Mouse (Mus musculus) MEL (cell line): ENCODE measurements at regions not wholly inside any gene's neighbourhood (a gene's known extent, or its start where the extent isn't known, plus 50 kb on each side); places are given as distances from the start of the nearest gene placed in this dataset.

Source experiments
- DNase-seq: peaks from one replicate; pipeline ENCODE4 v3.0.0; 2011; ENCODE audit warnings: low read depth, low spot score
- H3K27ac ChIP-seq: 2 replicates; pipeline ENCODE4 v1.5.1; 2012; ENCODE audit warnings: low read depth, mild to moderate bottlenecking, control low read depth, low read length, moderate library complexity; ENCODE audit not compliant: control insufficient read depth
- H3K27me3 ChIP-seq, 2 experiments: fragments of 150-350 bp in 1 of 2; sonication (generic) in 1 of 2; 2 replicates each; pipeline ENCODE4 v1.6.1; 2012; ENCODE audit warnings: low read length in 2 of 2, mild to moderate bottlenecking in 2 of 2, improper control_type of control experiment in 1 of 2, moderate library complexity in 1 of 2; ENCODE audit not compliant: insufficient read depth in 2 of 2, control insufficient read depth in 1 of 2
- H3K36me3 ChIP-seq, 2 experiments: 2 replicates each; pipeline ENCODE4 v1.6.1; 2012 to 2014; ENCODE audit warnings: low read length in 2 of 2, improper control_type of control experiment in 1 of 2, inconsistent platforms in 1 of 2, mild to moderate bottlenecking in 1 of 2; ENCODE audit not compliant: insufficient read depth in 2 of 2, control insufficient read depth in 1 of 2
- H3K4me1 ChIP-seq, 2 experiments: fragments of 150-350 bp in 1 of 2; sonication (generic) in 1 of 2; 2 replicates each; pipeline ENCODE4 v1.6.1; 2012; ENCODE audit warnings: low read length in 2 of 2, improper control_type of control experiment in 1 of 2, mild to moderate bottlenecking in 1 of 2; ENCODE audit not compliant: insufficient read depth in 2 of 2, control insufficient read depth in 1 of 2
- H3K4me3 ChIP-seq, 2 experiments: fragments of 150-350 bp in 1 of 2; sonication (generic) in 1 of 2; 2 replicates each; pipeline ENCODE4 v1.5.1; 2012; ENCODE audit warnings: low read depth in 2 of 2, low read length in 2 of 2, mild to moderate bottlenecking in 2 of 2, moderate library complexity in 2 of 2, control low read depth in 1 of 2, improper control_type of control experiment in 1 of 2; ENCODE audit not compliant: control insufficient read depth in 1 of 2, insufficient read depth in 1 of 2
- H3K79me2 ChIP-seq: 2 replicates; pipeline ENCODE4 v1.6.1; 2012; ENCODE audit warnings: mild to moderate bottlenecking, low read length, moderate library complexity; ENCODE audit not compliant: control insufficient read depth, poor library complexity, insufficient read depth
- H3K9ac ChIP-seq: 2 replicates; pipeline ENCODE4 v1.6.1; 2012; ENCODE audit warnings: low read depth, mild to moderate bottlenecking, control low read depth, low read length, moderate library complexity; ENCODE audit not compliant: control insufficient read depth, poor library complexity, severe bottlenecking
- H3K9me3 ChIP-seq: fragments of 150-350 bp; sonication (generic); replicated peaks from 2 replicates; pipeline ENCODE4 v1.6.1; 2012; ENCODE audit warnings: mild to moderate bottlenecking, low read length, improper control_type of control experiment, moderate library complexity; ENCODE audit not compliant: insufficient read depth
- BHLHE40 ChIP-seq: IDR thresholded peaks from 2 replicates; pipeline ENCODE4 v1.6.1; 2012; ENCODE audit warnings: low read depth, mild to moderate bottlenecking, inconsistent platforms, low read length, improper control_type of control experiment, borderline replicate concordance
- CHD2 ChIP-seq: IDR thresholded peaks from 2 replicates; pipeline ENCODE4 v1.6.1; 2011; ENCODE audit warnings: low read length, improper control_type of control experiment
- ELF1 ChIP-seq: IDR thresholded peaks from 2 replicates; pipeline ENCODE4 v1.6.1; 2014; ENCODE audit warnings: low read depth, mild to moderate bottlenecking, inconsistent platforms, low read length, improper control_type of control experiment, moderate library complexity
- GATA1 ChIP-seq: IDR thresholded peaks from 2 replicates; pipeline ENCODE4 v1.6.1; 2011; ENCODE audit warnings: low read depth, low read length, improper control_type of control experiment
- HCFC1 ChIP-seq: IDR thresholded peaks from 2 replicates; pipeline ENCODE4 v1.6.1; 2012; ENCODE audit warnings: low read depth, mild to moderate bottlenecking, inconsistent platforms, low read length, improper control_type of control experiment, moderate library complexity
- JUND ChIP-seq: IDR thresholded peaks from 2 replicates; pipeline ENCODE4 v1.6.1; 2011; ENCODE audit warnings: low read depth, mild to moderate bottlenecking, improper control_type of control experiment, low read length
- KAT2A ChIP-seq: conservative IDR thresholded peaks from 2 replicates; pipeline ENCODE4 v1.6.1; 2012; ENCODE audit warnings: low read depth, low read length, improper control_type of control experiment, inconsistent platforms
- MAFK ChIP-seq: IDR thresholded peaks from 2 replicates; pipeline ENCODE4 v1.6.1; 2011; ENCODE audit warnings: low read depth, mild to moderate bottlenecking, low read length, improper control_type of control experiment, borderline replicate concordance
- MAX ChIP-seq: IDR thresholded peaks from 2 replicates; pipeline ENCODE4 v1.6.1; 2011; ENCODE audit warnings: low read length, improper control_type of control experiment
- MAZ ChIP-seq: IDR thresholded peaks from 2 replicates; pipeline ENCODE4 v1.6.1; 2012; ENCODE audit warnings: low read depth, mild to moderate bottlenecking, inconsistent platforms, low read length, improper control_type of control experiment
- MEF2A ChIP-seq: IDR thresholded peaks from 2 replicates; pipeline ENCODE4 v1.6.1; 2014; ENCODE audit warnings: low read depth, mild to moderate bottlenecking, inconsistent platforms, low read length, improper control_type of control experiment; ENCODE audit not compliant: poor library complexity, insufficient replicate concordance, severe bottlenecking; ENCODE audit errors: extremely low read depth
- MYB ChIP-seq: IDR thresholded peaks from 2 replicates; pipeline ENCODE4 v1.6.1; 2011; ENCODE audit warnings: mild to moderate bottlenecking, low read depth, low read length, improper control_type of control experiment
- NELFE ChIP-seq: IDR thresholded peaks from 2 replicates; pipeline ENCODE4 v1.6.1; 2011; ENCODE audit warnings: low read depth, low read length, improper control_type of control experiment
- POLR2AphosphoS2 ChIP-seq: IDR thresholded peaks from 2 replicates; pipeline ENCODE4 v1.6.1; 2011; ENCODE audit warnings: low read length, improper control_type of control experiment
- POLR2AphosphoS5 ChIP-seq: IDR thresholded peaks from 2 replicates; pipeline ENCODE4 v1.6.1; 2012; ENCODE audit warnings: low read depth, borderline replicate concordance, mild to moderate bottlenecking, inconsistent platforms, low read length, moderate library complexity, mixed read lengths
- RAD21 ChIP-seq: IDR thresholded peaks from 2 replicates; pipeline ENCODE4 v1.6.1; 2011; ENCODE audit warnings: mild to moderate bottlenecking, low read depth, low read length, improper control_type of control experiment
- SIN3A ChIP-seq: IDR thresholded peaks from 2 replicates; pipeline ENCODE4 v1.6.1; 2012; ENCODE audit warnings: low read length, improper control_type of control experiment, inconsistent platforms
- SMC3 ChIP-seq: IDR thresholded peaks from 2 replicates; pipeline ENCODE4 v1.6.1; 2011; ENCODE audit warnings: low read depth, low read length, improper control_type of control experiment
- TBP ChIP-seq: IDR thresholded peaks from 2 replicates; pipeline ENCODE4 v1.8.0; 2011; ENCODE audit warnings: low read depth, low read length, improper control_type of control experiment
- UBTF ChIP-seq: IDR thresholded peaks from 2 replicates; pipeline ENCODE4 v1.6.1; 2012; ENCODE audit warnings: low read depth, mild to moderate bottlenecking, inconsistent platforms, low read length, improper control_type of control experiment, moderate library complexity, borderline replicate concordance; ENCODE audit not compliant: insufficient read depth
- USF1 ChIP-seq: IDR thresholded peaks from 2 replicates; pipeline ENCODE4 v1.6.1; 2014; ENCODE audit warnings: low read depth, mild to moderate bottlenecking, inconsistent platforms, low read length, improper control_type of control experiment, moderate library complexity
- USF2 ChIP-seq, 2 experiments: IDR thresholded peaks; 2 replicates each; pipeline ENCODE4 v1.6.1; 2011 to 2012; ENCODE audit warnings: improper control_type of control experiment in 2 of 2, low read length in 2 of 2, borderline replicate concordance in 1 of 2, inconsistent platforms in 1 of 2, low read depth in 1 of 2, mild to moderate bottlenecking in 1 of 2; ENCODE audit not compliant: insufficient read depth in 1 of 2
- ZC3H11A ChIP-seq: IDR thresholded peaks from 2 replicates; pipeline ENCODE4 v1.6.1; 2012; ENCODE audit warnings: low read depth, mild to moderate bottlenecking, inconsistent platforms, low read length, improper control_type of control experiment

- H3K4me3 ChIP-seq = no peak overlapping the region
- no peak overlapping the region for H3K27ac ChIP-seq
- no peaks in the 10 kb centered on the region for H3K79me2 ChIP-seq
- H3K36me3 ChIP-seq = no peaks in the 10 kb centered on the region
- DNase-seq = no peak
- TF ChIP-seq POLR2AphosphoS5 (no peak), ZC3H11A (no peak), RAD21 (no peak), KAT2A (no peak)
- H3K4me1 ChIP-seq = no peaks in the 10 kb centered on the region
- no peaks in the 10 kb centered on the region for H3K9me3 ChIP-seq
- H3K27me3 ChIP-seq = no peaks in the 10 kb centered on the region
- H3K9ac ChIP-seq = no peak overlapping the region
Observed at GRCm38 (mm10) chr1:119304470-119304980, 117.5 kb downstream of the Inhbb start.

- Histone ChIP-seq H3K79me2 (no peaks in the 10 kb centered on the region), H3K27me3 (no peaks in the 10 kb centered on the region), H3K9ac (no peak overlapping the region), H3K36me3 (no peaks in the 10 kb centered on the region), H3K4me3 (no peak overlapping the region), H3K27ac (no peak overlapping the region), H3K9me3 (no peaks in the 10 kb centered on the region), H3K4me1 (no peaks in the 10 kb centered on the region)
- TF ChIP-seq MEF2A (no peak), ELF1 (no peak), MAZ (no peak), GATA1 (no peak), UBTF (no peak), JUND (no peak), NELFE (no peak), MAX (no peak), USF1 (no peak), RAD21 (no peak), BHLHE40 (no peak), USF2 (IDR thresholded peaks at IDR 0.05; ENCODE audit: borderline replicate concordance in 1 of 2, insufficient read depth in 1 of 2, low read depth in 1 of 2, low read length in 2 of 2) (no peak), MAFK (no peak), MYB (no peak), HCFC1 (no peak), POLR2AphosphoS2 (no peak), SIN3A (no peak), TBP (no peak), SMC3 (no peak), CHD2 (no peak)
- DNase-seq = no peak
Observed at GRCm38 (mm10) chr1:119302349-119302995, 119.6 kb downstream of the Inhbb start.
